ENCODE assay signal across 10 mouse cellular contexts in genomic region chr11:106555805-106556615, GRCm38 (mm10). TPM values are rescaled to one million over a fixed set of nuclear protein-coding genes. Genes with fewer than 3 reads are reported as not detected.
DNase-seq lines count a peak whose midpoint lies in the region; ATAC-seq and TF ChIP-seq lines count a peak whose summit lies in the region.
"Had no signal": no experiment of that assay in that cellular context is flagged by ENCODE, and none has a peak within 500 bp of the region (broad histone marks: within the 10 kb centered on the region; RNA-seq: fewer than 3 reads in every experiment).

No protein-coding gene starts in this region.

- peak overlapping the region; percentile 21; the same call in 1 of the 2 replicates for H3K27ac ChIP-seq in heart, embryonic 12.5 days (ENCODE audit: poor library complexity, severe bottlenecking)
- no peak overlapping the region for H3K27ac ChIP-seq in heart, adult 2 months
- H3K27ac ChIP-seq in embryonic facial prominence, embryonic 10.5 days (replicated peaks), result peak overlapping the region; percentile 66
- no peak overlapping the region for H3K27ac ChIP-seq in neural tube, embryonic 15.5 days (replicated peaks)

- intact Hi-C loops in heart, adult 2 months (cut with DNase I), result no loop called here

- TF ChIP-seq EP300 in heart, adult 2 months (IDR thresholded peaks at IDR 0.05; ENCODE audit: insufficient read depth, low read depth, low read length), result no peak

- H3K79me2 ChIP-seq in heart, adult 2 months (replicated peaks; ENCODE audit: control insufficient read depth, insufficient read depth, low read length), result peaks cover 6% of the 10 kb centered on the region

- no peaks in the 10 kb centered on the region for H3K27me3 ChIP-seq in heart, embryonic 12.5 days (replicated peaks)
- H3K27me3 ChIP-seq in heart, adult 2 months (ENCODE audit: control insufficient read depth, insufficient read depth, low read length), result no peaks in the 10 kb centered on the region
- H3K27me3 ChIP-seq in embryonic facial prominence, embryonic 10.5 days (replicated peaks; ENCODE audit: low read depth, poor library complexity, severe bottlenecking), result no peaks in the 10 kb centered on the region
- no peaks in the 10 kb centered on the region for H3K27me3 ChIP-seq in neural tube, embryonic 15.5 days (replicated peaks)

- H3K4me3 ChIP-seq in heart, embryonic 12.5 days, result no peak overlapping the region
- H3K4me3 ChIP-seq in heart, adult 2 months, result no peak overlapping the region
- H3K4me3 ChIP-seq in embryonic facial prominence, embryonic 10.5 days, result no peak overlapping the region
- H3K4me3 ChIP-seq in neural tube, embryonic 15.5 days (replicated peaks), result no peak overlapping the region

- no peak; the same call in 1 of the 2 replicates for ATAC-seq in heart, embryonic 12.5 days (ENCODE audit: insufficient number of reproducible peaks, low FRiP score)
- peak; percentile 47; the same call in 1 of the 2 replicates for ATAC-seq in monocyte, adult 5-6 weeks (replicated peaks; ENCODE audit: insufficient number of reproducible peaks, low FRiP score, low TSS enrichment, poor library complexity, severe bottlenecking)
- no peak for ATAC-seq in neural tube, embryonic 15.5 days (ENCODE audit: low FRiP score)

- 32% methylated on average over 10 of the region's 10 CpGs for WGBS in heart, embryonic 12.5 days
- WGBS in heart, adult 2 months, result 57% methylated on average over 10 of the region's 10 CpGs
- 49% methylated on average over 10 of the region's 10 CpGs for WGBS in embryonic facial prominence, embryonic 10.5 days
- 69% methylated on average over 10 of the region's 10 CpGs for WGBS in neural tube, embryonic 15.5 days

- no peaks in the 10 kb centered on the region for H3K9me3 ChIP-seq in heart, embryonic 12.5 days (replicated peaks)
- no peaks in the 10 kb centered on the region for H3K9me3 ChIP-seq in embryonic facial prominence, embryonic 10.5 days
- H3K9me3 ChIP-seq in neural tube, embryonic 15.5 days (replicated peaks), result no peaks in the 10 kb centered on the region
- H3K9me3 ChIP-seq: G1E had no signal

- H3K36me3 ChIP-seq in heart, embryonic 12.5 days, result no peaks in the 10 kb centered on the region
- no peaks in the 10 kb centered on the region for H3K36me3 ChIP-seq in heart, adult 2 months (ENCODE audit: control insufficient read depth, insufficient read depth, low read length)
- 0 out of 2 replicates have a peak, but pooled peaks cover 4% of the 10 kb centered on the region for H3K36me3 ChIP-seq in embryonic facial prominence, embryonic 10.5 days (replicated peaks)
- no peaks in the 10 kb centered on the region for H3K36me3 ChIP-seq in neural tube, embryonic 15.5 days

- DNase-seq in heart, adult 2 months, result no peak
- no peak for DNase-seq in embryonic facial prominence, embryonic 10.5 days (ENCODE audit: low spot score)
- DNase-seq in kidney, postnatal 36 days, result peak; percentile 65 to 83
- DNase-seq in urinary bladder, postnatal 14 days (ENCODE audit: low spot score), result no peak
- no peak for DNase-seq in lung, postnatal 36 days
- DNase-seq: lung, postnatal 4 days had no signal

- peaks cover 37% of the 10 kb centered on the region for H3K4me1 ChIP-seq in heart, embryonic 12.5 days (replicated peaks)
- peaks cover 11% of the 10 kb centered on the region for H3K4me1 ChIP-seq in heart, adult 2 months (ENCODE audit: control insufficient read depth, insufficient read depth, low read length)
- peaks cover 39% of the 10 kb centered on the region for H3K4me1 ChIP-seq in embryonic facial prominence, embryonic 10.5 days
- H3K4me1 ChIP-seq in neural tube, embryonic 15.5 days, result peaks cover 22% of the 10 kb centered on the region

- no peak for TF ChIP-seq CTCF in heart, adult 2 months (IDR thresholded peaks at IDR 0.05)

- H3K9ac ChIP-seq in heart, embryonic 12.5 days, result no peak overlapping the region; the same call in 1 of the 2 replicates
- no peak overlapping the region for H3K9ac ChIP-seq in heart, adult 2 months (ENCODE audit: low read depth, low read length)
- H3K9ac ChIP-seq in neural tube, embryonic 15.5 days (replicated peaks), result no peak overlapping the region

- TF ChIP-seq POLR2A in heart, adult 2 months (IDR thresholded peaks at IDR 0.05; ENCODE audit: insufficient read depth, low read depth, low read length), result no peak

- no peak overlapping the region for H3K4me2 ChIP-seq in heart, embryonic 12.5 days
- H3K4me2 ChIP-seq in neural tube, embryonic 15.5 days, result no peak overlapping the region

RNA-seq across cellular contexts. Expression of gene Tex2, which starts 57.2 kb away (rescaled TPM):
- 19.8 and 20.2 TPM in 2 replicates for polyA plus RNA-seq in heart, embryonic 12.5 days (2016; fragmentation: Nextera tagmentation; extraction: Ambion mirVana)
- 10 to 100 TPM; 42.5 to 46.8 TPM for total RNA-seq in heart, adult 2 months (2021)
- polyA plus RNA-seq in heart, adult 2 months (2012; rRNA removed), result 17.2 and 27.1 TPM in 2 replicates
- 6.8 and 7.5 TPM in 2 replicates for polyA plus RNA-seq in embryonic facial prominence, embryonic 10.5 days (2016; fragmentation: Nextera tagmentation; extraction: Ambion mirVana)
- 15.4 to 24.3 TPM (median 17.8 TPM) in 3 replicates for total RNA-seq in monocyte, adult 5-6 weeks (2017)
- polyA plus RNA-seq in neural tube, embryonic 15.5 days (2015; fragmentation: Nextera tagmentation; extraction: Ambion mirVana), result 31.6 and 35.1 TPM in 2 replicates

Comparison
In these comparisons a context has a peak if more than half of its experiments do, and no peak if none do; other contexts are left out.
1. H3K27ac ChIP-seq: peak in heart, embryonic 12.5 days (single experiment) and embryonic facial prominence, embryonic 10.5 days (single experiment); none in heart, adult 2 months (single experiment) and neural tube, embryonic 15.5 days (single experiment).
2. DNase-seq: peak in kidney, postnatal 36 days (2 of 2); none in heart, adult 2 months (0 of 2), embryonic facial prominence, embryonic 10.5 days (single experiment), urinary bladder, postnatal 14 days (single experiment) and lung, postnatal 36 days (single experiment).